Mouse (Mus musculus) adrenal gland, postnatal 14 days (tissue): ENCODE measurements at regions not wholly inside any gene's neighbourhood (a gene's known extent, or its start where the extent isn't known, plus 50 kb on each side); places are given as distances from the start of the nearest gene placed in this dataset.

Source experiments
- DNase-seq: peaks from one replicate; pipeline ENCODE4 v3.0.0; 2021; ENCODE audit warnings: mixed read lengths

GRCm38 (mm10) chr7:67814861-67815260, 55.3 kb upstream of the Synm start:
- no peak for DNase-seq
